Mouse (Mus musculus) adrenal gland, postnatal 10 days (tissue): ENCODE measurements around the gene Akt3. TPM values are rescaled to one million over a fixed set of nuclear protein-coding genes. Genes with fewer than 3 reads are reported as not detected.

Experiments
- DNase-seq: peaks from one replicate; pipeline ENCODE4 v3.0.0; 2021; ENCODE audit warnings: mixed read lengths
- total RNA-seq, 2 experiments: library from RNA; stranded (reverse); gene quantifications; 2 replicates each; pipeline ENCODE4 v1.2.3; 2021

The Akt3 gene
- total RNA-seq, 2 experiments from 2014 or later, result 26.6 to 33.3 TPM

DNA sequence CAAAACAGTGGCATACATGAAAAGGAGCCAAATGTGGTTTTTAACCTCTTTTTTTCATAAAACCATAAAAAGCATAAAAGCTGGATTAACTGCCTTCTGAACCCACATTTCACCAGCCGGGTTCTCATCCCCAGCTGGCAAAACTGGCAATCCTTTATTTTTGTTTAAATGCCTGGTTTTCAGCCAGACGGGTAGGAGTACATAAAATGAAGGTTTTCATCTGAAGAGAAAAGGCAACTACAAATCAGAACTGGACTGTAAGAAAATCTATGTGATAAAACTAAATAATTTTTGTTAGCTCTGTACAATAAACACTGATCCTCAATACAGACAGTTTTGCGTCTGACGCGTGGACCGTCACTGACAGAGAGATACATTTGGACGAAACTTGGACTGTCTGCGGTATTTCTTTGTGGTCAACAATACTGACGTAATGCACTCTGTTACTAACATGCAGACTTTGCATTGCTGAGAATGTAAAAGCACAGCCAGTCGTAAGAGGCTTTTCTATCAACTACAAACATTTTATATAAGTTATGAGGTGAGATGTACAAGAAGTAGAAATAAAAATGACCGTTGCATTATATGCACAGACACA lies 206.5 kb downstream of the Akt3 start:
- no peak for DNase-seq

DNA sequence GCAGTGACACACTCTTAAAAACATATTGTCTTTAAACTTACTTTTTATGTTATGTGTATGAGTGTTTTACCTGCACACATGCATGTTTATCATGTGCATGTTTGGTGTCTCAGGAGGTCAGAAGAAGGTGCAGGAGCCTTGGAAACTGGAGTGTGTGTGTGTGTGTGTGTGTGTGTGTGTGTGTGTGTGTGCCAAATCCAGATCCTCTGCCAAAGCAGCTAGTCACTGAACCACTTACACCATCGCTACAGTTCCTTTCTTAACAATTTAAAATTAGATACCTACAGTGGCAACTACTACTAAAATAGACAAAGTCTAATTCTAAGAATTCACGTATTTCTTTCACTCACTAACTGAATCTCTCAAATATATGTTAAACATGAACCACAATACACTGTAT lies 209.2 kb downstream of the Akt3 start:
- DNase-seq, result no peak

DNA sequence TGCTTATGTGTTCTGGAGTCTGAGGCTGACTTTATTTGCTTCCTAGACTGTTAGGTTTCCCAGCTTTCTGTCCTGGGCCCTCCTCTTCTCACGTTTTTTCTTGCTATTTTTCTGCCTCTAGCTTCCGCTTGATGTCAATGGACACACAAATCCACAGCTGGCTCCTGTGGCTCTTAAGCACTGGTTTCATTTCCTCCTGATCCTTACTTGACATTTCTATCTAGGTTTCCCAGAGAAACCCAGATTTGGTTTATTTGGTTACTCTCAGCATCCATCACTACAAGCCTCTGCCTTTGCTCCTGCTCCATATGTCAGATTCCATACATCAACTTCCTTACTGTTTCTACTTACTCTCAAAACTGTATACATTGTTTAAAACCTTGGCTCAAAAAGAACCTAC lies 211.0 kb downstream of the Akt3 start:
- no peak for DNase-seq

DNA sequence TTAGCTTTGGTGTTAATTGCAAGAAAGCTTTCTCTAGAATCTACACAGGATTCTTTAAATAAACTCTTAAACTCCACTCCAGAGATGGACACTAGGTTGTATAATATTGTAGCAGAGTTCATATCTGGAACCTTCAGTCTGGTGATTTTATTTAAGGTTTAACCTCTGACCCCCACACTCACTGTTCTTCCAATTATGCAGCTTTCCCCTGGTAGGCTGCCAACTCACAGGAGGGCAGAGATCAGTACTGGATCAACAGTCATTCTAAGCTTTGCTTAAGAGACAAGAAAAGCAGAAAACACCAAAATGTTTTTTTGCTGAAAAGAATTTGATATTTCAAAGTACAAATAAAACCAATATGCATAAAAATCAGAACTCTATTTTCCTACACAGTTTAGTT lies 212.1 kb downstream of the Akt3 start:
- DNase-seq, result peak; percentile 67

DNA sequence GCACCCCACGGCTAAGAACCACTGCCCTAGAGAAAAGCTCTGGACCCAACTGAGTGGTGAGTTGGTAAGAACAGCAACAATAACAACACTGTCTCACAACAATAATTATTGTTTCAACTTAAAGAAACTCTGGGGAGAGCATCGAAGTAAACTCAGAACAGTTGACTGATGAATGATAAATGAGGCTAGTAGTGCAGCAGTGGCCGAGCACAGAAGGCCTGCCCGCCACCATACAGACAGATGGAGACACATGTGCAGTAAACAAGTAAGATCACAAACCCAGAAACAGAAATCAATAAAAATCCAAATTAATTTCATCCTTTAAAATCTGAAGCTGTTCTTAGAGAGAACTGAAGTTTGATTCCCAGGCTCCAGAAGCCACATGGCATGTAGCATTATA lies 217.9 kb downstream of the Akt3 start:
- no peak for DNase-seq

DNA sequence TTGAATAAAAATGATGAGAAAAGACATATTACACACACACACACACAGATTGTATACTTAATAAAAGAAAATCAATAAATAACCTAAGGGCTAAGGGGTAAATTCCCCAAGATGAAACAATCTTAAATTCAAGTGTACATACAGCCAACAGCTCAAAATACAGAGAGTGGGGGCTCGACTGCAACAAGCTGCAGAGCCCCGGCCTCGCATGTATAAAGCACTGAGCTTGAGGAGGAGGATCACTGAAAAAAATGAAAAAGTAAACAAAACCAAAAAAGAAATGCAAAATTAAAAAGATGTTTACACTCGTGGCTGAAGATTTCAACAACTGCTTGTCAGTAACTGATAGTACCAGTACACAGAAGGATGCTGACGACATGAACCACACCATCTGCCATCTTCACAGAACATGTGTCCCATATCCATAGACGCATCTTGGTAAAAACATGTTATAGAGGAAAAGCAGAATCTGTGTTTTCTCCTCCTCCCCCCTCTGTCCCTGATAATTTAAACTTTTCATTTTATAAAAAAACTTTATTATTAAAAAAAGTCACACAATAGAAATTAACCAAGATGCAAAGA lies 218.8 kb downstream of the Akt3 start:
- no peak for DNase-seq

DNA sequence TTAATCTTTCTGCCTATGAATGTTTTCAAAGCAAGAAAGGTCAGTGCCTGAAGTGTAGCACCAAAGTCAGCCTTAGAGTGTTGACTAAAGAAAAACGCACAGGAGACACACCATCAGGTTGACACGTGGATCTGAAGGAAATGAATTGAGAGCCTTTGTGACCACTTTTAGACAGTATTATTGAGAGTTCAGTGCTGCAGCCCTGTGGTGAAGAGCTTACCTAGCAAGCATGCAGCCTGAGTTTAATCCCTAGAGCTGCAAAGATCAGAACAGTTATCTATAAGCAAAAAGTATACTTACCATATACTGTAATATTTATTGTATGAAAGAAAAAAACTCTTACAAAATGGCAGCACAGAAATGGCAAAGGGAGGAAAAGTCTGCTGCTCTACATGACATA lies 219.6 kb downstream of the Akt3 start:
- DNase-seq, result no peak

DNA sequence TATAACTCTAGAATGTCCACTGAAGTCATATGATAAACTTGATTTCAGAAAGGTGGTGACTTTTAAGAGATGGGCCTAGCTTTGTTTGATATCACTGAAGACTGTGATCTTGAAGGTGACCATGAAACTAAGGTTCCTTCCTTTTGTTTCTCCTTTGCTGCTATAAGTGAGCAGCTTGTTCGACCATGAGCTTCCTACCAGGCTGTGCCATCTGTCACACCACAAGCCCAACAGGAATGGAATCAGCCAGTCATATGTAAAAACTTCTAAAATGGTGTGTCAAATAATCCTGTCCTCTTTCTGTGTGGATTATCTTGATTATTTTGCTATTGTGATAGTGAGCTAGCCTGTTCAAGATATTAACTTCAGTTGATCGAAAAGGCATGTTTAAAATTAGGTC lies 222.5 kb downstream of the Akt3 start:
- no peak for DNase-seq

DNA sequence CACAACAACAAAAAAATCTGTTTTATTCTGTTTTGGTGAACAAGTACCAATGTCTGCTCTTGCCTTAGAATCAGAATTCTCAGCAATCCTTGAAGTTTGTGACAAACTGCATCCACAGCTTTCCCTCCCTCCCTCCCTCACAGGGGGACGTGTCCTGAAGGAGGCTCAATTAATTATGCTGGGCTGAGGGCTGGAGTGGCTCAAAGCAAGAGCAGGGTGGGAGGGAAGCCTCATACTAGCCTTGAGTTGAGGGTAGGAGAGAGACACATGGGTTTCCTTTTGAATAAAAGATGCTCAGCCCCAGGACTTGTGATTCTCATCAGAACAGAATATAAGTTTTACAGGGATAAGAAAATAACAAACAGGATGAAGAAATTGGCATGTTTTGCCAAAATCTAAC lies 225.8 kb downstream of the Akt3 start:
- no peak for DNase-seq

DNA sequence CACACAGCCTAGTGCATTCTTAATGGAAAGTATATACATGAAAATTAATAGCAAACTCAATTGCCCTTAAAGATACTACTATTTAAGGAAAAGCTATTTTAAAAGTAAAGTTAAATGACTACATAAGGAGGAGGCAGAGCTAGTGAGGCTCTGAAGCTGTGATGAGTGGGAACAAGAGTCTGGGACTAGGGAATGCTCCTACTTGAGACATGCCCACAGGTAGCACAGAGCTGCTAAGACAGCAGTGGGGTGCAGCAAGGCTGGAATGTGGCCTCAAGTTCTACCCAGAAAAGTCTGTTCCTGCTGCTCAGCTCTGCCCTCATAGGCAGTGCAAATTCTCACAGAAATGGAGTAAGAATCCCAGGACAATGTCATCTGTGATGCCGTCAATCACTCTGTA lies 226.8 kb downstream of the Akt3 start:
- DNase-seq, result no peak

DNA sequence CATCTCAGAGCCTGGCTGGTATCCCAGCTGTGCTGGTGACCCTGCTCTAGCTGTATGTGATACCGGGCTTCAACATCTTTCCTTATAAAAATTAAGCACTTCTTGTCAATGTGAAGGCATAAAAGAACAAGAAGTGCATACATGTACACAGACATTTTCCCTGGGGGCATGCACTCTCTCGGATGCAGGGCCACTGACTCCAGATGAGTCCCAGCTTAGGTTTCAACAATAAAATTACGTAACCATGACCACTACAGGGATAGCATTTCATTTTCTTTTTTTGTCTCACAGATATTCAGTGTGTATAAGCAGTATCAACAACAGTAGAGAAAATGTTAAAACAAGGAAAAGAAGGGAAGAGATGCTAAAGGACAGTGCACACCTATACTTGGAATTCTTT lies 227.3 kb downstream of the Akt3 start:
- no peak for DNase-seq

DNA sequence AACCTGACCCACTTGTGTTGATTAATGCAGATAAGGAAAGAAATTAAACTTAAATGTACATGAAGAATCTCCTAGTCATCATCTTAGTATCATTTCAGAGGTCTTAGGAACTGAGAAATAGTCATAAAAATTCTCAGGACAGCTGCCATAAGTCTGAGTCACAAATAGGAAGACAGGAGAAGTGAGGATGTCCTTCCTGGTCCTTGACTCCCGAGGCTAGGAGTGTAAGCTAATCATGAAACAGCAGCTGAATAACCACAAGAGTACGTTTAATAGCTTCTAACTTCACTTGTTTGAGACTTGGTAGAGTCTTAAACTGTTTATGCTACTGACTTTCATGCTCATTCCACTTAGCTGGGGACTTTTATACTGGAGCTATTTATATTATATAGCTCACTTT lies 229.0 kb downstream of the Akt3 start:
- DNase-seq, result no peak

DNA sequence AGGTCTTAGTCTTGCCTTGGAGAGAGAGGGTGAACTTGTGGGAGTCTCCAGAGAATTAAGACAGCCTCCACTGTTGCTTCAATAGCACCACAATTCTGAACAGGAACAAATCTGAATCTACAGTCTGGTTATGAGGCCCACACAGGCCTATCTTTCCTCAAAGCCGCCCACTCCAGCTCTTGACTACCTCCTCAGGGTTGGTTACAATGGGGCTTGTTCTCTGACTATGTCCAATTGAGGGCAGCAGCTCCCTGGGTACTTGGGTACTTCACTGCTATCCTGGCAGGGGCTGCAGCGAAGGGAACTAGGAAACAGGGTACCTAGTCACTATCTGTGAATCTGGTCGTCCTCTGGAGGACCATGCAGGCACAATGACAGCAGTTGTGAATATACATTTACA lies 230.3 kb downstream of the Akt3 start:
- no peak for DNase-seq

DNA sequence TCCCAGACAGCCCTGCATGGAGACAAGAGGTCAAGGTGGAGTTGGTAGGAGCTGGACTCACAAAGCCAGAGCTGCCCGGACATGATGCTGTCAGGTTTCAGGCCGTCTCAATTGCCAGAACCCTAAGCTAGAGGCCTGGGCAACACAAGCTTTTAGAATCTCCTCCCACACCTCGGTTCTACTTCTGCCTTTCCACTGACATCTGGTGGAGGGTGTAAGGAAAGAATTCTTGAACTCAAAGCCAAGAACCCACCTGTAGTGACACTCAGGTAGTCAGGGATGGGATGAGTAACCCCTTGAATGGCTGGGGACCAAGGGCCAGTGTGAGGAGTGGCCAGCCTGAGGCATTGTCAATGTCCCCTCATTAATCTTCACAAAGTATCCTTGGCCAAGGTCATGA lies 235.3 kb downstream of the Akt3 start:
- DNase-seq, result no peak

DNA sequence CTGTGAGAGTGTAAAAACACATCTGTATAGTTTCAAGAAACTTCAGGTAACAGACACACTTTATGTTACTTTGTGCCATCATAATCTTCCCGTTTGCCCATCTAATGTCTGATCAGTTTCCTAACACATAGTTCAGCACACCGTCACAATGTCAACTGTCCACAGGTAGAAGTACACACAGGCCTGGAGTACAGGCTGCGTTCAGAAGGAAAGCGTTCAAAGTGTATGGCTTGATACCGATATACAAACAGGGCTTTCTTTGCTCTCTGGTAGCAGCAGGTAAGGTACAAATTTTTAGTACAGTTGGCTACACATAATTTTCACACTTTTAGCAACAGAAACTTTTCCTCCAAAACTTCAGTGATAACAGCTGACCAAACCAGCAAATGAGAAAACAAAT lies 238.3 kb downstream of the Akt3 start:
- DNase-seq, result no peak

DNA sequence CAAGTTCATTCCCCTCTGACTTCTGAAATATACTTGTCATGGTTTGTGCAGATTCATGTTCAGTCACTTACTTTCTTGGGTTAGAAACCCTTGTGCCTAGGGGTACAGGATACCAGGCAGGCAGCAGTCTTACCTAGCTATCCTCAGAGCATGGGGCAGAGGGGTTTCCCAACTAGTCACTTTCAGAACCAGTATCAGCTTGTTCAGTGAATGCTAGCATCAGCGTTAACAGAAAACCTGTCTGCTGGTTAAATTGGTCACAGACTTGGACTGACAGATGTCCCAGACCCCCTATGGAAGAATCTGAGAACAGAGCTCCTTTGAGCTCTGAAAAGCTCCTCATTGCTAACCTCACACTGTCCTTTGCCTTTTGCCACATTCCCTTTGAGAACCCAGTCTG lies 239.3 kb downstream of the Akt3 start:
- no peak for DNase-seq

DNA sequence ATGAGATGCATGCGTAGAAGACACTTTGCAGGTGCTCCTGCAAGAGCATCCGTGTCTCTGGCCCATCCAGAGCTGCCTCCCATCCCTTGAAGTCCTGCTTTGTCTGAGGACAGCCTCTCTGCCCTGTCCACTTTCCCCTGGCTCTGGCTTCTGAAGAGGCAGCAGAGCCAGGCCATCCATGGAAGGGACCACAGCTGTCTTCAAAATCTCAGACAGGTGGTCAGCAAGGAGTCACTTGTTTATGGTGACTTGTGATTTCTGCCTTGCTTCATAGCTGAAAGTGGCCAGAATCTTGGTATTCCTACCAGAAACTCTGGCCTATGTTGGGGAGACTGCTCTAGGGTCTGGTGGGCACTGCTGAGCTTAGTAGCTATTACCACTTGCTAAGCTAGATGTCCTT lies 241.3 kb downstream of the Akt3 start:
- DNase-seq, result no peak

DNA sequence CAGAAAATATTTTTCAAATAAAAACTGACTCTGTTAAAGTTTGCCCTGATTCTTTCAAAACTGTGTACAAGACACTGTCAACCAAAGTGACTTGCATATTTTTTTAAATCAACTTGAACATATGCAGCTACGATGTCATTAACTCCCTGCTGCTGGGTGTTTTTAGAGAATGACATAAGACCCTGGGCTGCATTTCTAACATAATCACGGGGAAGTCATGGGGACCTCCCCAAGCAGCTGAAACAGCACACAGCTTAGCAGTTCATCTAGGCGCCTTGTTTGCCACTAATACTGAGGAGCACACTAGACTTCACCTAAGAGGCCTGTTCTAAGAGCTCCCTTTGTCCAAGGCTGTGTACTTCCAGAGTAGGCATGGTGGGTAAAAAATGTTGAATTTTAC lies 242.1 kb downstream of the Akt3 start:
- no peak for DNase-seq

DNA sequence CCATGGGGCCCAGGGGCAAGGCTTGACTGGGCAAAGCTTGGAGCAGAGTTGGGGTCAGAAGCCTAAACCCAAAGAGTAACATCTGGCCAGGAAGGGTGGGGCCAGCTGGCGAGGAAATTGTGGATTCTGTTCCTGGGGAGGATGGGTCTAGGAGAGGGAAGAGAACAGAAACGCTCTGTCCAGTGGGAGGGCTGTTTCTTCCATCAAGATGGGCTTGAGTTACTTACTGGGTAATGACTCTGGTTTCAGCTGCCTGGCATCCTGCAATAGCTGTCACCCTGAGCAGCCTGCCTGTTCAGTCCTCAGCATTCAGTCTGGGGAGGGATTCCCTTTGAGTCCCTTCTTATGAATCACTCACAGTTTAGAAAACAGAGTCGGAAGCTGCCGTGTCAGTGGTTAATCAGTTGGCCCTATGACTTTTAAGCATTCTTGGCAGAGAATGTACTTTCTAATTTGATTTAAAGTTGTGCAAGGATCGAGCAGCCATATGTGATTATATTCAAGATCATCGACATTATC lies 243.0 kb downstream of the Akt3 start:
- no peak for DNase-seq

DNA sequence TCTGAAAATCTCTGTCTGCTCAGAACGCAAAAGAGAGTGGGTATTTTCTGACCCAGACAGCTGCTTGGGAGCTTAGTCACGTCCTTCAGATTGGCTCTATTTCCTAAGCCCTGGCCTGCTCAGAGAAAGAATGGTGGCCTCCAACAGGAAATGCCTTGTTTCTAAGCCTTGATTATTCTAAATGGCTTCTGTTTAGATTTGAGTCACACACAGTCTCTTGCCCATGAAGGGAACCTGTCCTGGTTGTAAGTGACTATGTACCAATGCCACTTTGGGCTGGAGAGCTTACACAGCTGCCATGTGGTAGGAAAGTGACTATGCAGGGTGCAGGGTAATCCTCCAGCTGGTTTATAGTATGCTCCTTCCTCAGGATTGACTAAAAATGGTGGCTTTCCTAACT lies 243.7 kb downstream of the Akt3 start:
- DNase-seq, result no peak

DNA sequence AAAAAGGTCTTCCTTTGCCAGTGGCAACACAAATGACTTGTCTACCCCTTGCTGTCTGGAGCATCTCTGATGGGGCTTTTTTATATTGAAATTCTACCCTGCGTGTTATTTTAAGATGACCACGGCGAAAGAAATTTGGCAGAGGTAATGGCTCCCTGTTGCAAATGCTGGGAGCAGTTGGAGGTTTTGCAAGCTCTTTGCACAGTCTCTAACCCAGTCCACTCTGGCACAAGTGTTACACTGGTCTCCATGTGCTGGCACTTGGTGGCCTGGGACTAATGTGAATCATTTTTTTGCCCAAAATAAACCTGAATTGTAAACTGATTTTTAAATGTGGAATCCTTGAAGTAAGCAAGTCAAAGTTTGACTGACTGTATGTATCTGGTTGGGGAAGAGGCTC lies 244.2 kb downstream of the Akt3 start:
- DNase-seq, result peak; percentile 44

DNA sequence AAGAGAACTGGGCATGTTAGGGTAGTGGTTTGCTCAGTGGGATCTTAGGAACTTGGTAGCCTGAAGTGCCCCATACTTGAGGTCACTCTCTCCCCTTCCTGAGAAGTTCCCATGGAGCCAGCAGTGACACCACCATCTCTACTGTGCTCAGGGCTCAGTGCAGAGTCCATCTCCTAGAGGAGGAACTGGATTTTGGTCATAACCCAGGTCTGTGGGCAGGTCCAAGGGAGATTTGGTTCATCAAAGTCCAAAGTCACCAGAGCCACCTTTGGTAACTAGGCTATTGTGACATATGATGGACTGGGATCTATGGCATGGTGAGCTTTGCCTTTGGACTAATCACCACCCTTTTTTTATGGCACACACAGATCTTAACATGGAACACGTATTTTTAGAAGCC lies 244.7 kb downstream of the Akt3 start:
- DNase-seq, result no peak

DNA sequence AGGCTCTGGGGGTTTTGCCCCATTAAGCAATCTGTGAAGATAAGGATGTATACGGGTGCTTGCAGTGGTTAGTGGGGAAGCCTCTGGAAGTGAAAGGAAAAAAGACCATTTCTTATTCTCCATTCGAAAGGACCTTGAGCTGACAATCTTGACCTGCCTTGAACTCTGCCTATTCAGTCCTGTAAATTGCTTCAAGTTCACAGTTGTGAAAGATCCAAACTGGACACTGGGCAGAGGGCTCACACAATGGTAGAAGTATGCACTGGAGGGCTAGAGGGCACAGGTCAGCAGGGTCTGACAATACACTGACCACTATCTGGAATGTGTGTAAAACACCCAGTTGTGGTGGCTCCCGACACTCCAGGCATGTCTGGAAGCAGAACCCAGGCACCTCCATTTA lies 245.2 kb downstream of the Akt3 start:
- no peak for DNase-seq

DNA sequence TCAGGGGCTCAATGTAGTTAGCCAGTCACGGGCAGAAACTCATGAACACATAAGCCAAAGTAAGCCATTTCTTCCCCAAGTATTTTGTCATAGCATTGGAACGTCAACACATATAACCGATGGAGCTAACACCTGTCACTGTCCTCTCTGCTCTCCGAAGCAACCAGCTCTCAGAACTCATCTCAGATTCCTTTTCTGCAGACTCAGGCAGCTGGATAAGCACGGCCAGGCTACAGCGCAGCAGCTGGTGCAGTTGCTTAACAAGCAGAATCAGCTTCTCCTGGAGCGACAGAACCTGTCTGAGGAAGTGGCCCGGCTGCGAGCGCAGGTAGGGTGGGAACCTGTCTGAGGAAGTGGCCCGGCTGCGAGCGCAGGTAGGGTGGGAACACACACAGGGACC lies 246.3 kb downstream of the Akt3 start:
- DNase-seq, result no peak
